Mouse (Mus musculus): ENCODE results near the gene Eef2kmt. TPM values are rescaled to one million over a fixed set of nuclear protein-coding genes. Genes with fewer than 3 reads are reported as not detected.
A peak's percentile ranks its signal among the peaks of the same experiment; 100 is the strongest.

Eef2kmt gene
- 1 to 10 TPM; 9.2 to 9.3 TPM for total RNA-seq (2021)
- long read RNA-seq, experiment 1, transcript Eef2kmt-201 (8 exons, 2,170 nt) = major isoform, 17 of 19 reads
- long read RNA-seq, experiment 1, partial matches to known transcripts = 1 of 19 reads
- long read RNA-seq, experiment 1, other reads (novel, unspliced or antisense) = 1 of 19 reads
- long read RNA-seq, experiment 2, transcript Eef2kmt-201 (8 exons, 2,170 nt) = major isoform, 12 of 17 reads
- long read RNA-seq, experiment 2, partial matches to known transcripts = 0 of 17 reads
- long read RNA-seq, experiment 2, other reads (novel, unspliced or antisense) = 4 of 17 reads

- peak; percentile 97 to 99 for DNase-seq
- intact Hi-C loops (cut with DNase I) = loop anchor here (2.0 kb wide), 1 partner anchor 53 kb away; no protein-coding TSS in a partner anchor
Observed at GRCm38 (mm10) chr16:5255779-5256496, at the start of gene Eef2kmt. Gene Eef2kmt (minus strand): TSS chr16:5255983.

- intact Hi-C loops (cut with DNase I) = no loop called here
- DNase-seq = peak in 1 of 2 experiments; percentile 3
Observed at GRCm38 (mm10) chr16:5295238-5295637, 39.5 kb upstream of the Eef2kmt start.

GRCm38 (mm10) chr16:5285376-5285775 is 29.6 kb upstream of the Eef2kmt start:
- DNase-seq = no peak
- intact Hi-C loops (cut with DNase I) = no loop called here

GRCm38 (mm10) chr16:5282686-5283085 is 26.9 kb upstream of the Eef2kmt start:
- intact Hi-C loops (cut with DNase I) = no loop called here
- DNase-seq = no peak

GRCm38 (mm10) chr16:5279571-5280222 is 23.9 kb upstream of the Eef2kmt start:
- intact Hi-C loops (cut with DNase I) = no loop called here
- no peak for DNase-seq

- no peak for DNase-seq
- intact Hi-C loops (cut with DNase I) = no loop called here
Observed at GRCm38 (mm10) chr16:5272371-5272770, 16.6 kb upstream of the Eef2kmt start.

- DNase-seq = no peak
- intact Hi-C loops (cut with DNase I) = no loop called here
Observed at GRCm38 (mm10) chr16:5271411-5272035, 15.7 kb upstream of the Eef2kmt start.

- DNase-seq = no peak
- intact Hi-C loops (cut with DNase I) = no loop called here
Observed at GRCm38 (mm10) chr16:5263926-5264325, 8.1 kb upstream of the Eef2kmt start.

- intact Hi-C loops (cut with DNase I) = no loop called here
Observed at GRCm38 (mm10) chr16:5263156-5263555, 7.4 kb upstream of the Eef2kmt start.

GRCm38 (mm10) chr16:5255081-5255740 is 572 bp downstream of the Eef2kmt start:
- no peak for DNase-seq
- intact Hi-C loops (cut with DNase I) = loop anchor here (2.0 kb wide), 1 partner anchor 52 kb away; no protein-coding TSS in a partner anchor

More at GRCm38 (mm10) chr16:5263156-5263555, 7.4 kb upstream of the Eef2kmt start:
- DNase-seq = no peak

- intact Hi-C loops (cut with DNase I) = loop anchor here (2.0 kb wide), 1 partner anchor 52 kb away; no protein-coding TSS in a partner anchor
- DNase-seq = peak; percentile 84 to 87
Observed at GRCm38 (mm10) chr16:5254346-5255025, 1.3 kb downstream of the Eef2kmt start.

- intact Hi-C loops (cut with DNase I) = no loop called here
- DNase-seq = no peak
Observed at GRCm38 (mm10) chr16:5252260-5252659, 3.5 kb downstream of the Eef2kmt start.

GRCm38 (mm10) chr16:5250891-5251290 is 4.9 kb downstream of the Eef2kmt start:
- intact Hi-C loops (cut with DNase I) = no loop called here
- DNase-seq = no peak

GRCm38 (mm10) chr16:5244411-5244810 is 11.4 kb downstream of the Eef2kmt start:
- DNase-seq = peak; percentile 75 to 86
- intact Hi-C loops (cut with DNase I) = loop anchor here (2.0 kb wide), 1 partner anchor 42 kb away; no protein-coding TSS in a partner anchor

- intact Hi-C loops (cut with DNase I) = no loop called here
- DNase-seq = no peak
Observed at GRCm38 (mm10) chr16:5242882-5243281, 12.9 kb downstream of the Eef2kmt start.

GRCm38 (mm10) chr16:5242355-5242754 is 13.4 kb downstream of the Eef2kmt start:
- DNase-seq = no peak
- intact Hi-C loops (cut with DNase I) = no loop called here

GRCm38 (mm10) chr16:5233418-5234313 is 22.1 kb downstream of the Eef2kmt start, which contains the start of gene Alg1:
Gene Alg1 (plus strand): TSS chr16:5233621.
- intact Hi-C loops (cut with DNase I) = no loop called here
- peak; percentile 95 to 96 for DNase-seq

GRCm38 (mm10) chr16:5232982-5233381 is 22.8 kb downstream of the Eef2kmt start:
- intact Hi-C loops (cut with DNase I) = no loop called here
- DNase-seq = no peak
